Mouse (Mus musculus) kidney, embryonic 16.5 days (tissue): ENCODE results near the gene Wnt6. TPM values are rescaled to one million over a fixed set of nuclear protein-coding genes. Genes with fewer than 3 reads are reported as not detected.

ENCODE experiments used
- ATAC-seq: fragments of 200-750 bp; cut with Nextera tagmentation; 2 replicates; pipeline ENCODE4 v1.8.0; 2017; ENCODE audit warnings: moderate TSS enrichment; ENCODE audit not compliant: low FRiP score, low TSS enrichment
- H3K27ac ChIP-seq: fragments of 300-500 bp; sonication (generic); 2 replicates; pipeline ENCODE4 v1.5.1; 2014; ENCODE audit warnings: low read length
- H3K27me3 ChIP-seq: fragments of 300-500 bp; sonication (generic); 2 replicates; pipeline ENCODE4 v1.6.1; 2014; ENCODE audit warnings: low read length, control low read depth, mixed read lengths; ENCODE audit not compliant: insufficient read depth
- H3K36me3 ChIP-seq: fragments of 300-500 bp; sonication (generic); 2 replicates; pipeline ENCODE4 v1.6.1; 2014; ENCODE audit warnings: low read length, control low read depth, mixed read lengths; ENCODE audit not compliant: insufficient read depth
- H3K4me1 ChIP-seq: fragments of 300-500 bp; sonication (generic); 2 replicates; pipeline ENCODE4 v1.6.1; 2014; ENCODE audit warnings: low read length, control low read depth, mixed read lengths; ENCODE audit not compliant: insufficient read depth
- H3K4me2 ChIP-seq: fragments of 300-500 bp; sonication (generic); replicated peaks from 2 replicates; pipeline ENCODE4 v1.6.1; 2014; ENCODE audit warnings: low read depth, low read length
- H3K4me3 ChIP-seq: fragments of 300-500 bp; sonication (generic); 2 replicates; pipeline ENCODE4 v1.5.1; 2014; ENCODE audit warnings: mild to moderate bottlenecking, low read length
- H3K9ac ChIP-seq: fragments of 300-500 bp; sonication (generic); replicated peaks from 2 replicates; pipeline ENCODE4 v1.6.1; 2014; ENCODE audit warnings: low read length
- H3K9me3 ChIP-seq: fragments of 300-500 bp; sonication (generic); 2 replicates; pipeline ENCODE4 v1.6.1; 2016; ENCODE audit warnings: low read length, control low read depth
- WGBS: fragments of 180-500 bp; shearing (Covaris S2); extraction: QIAGEN DNeasy Blood & Tissue Kit; methylation state at CpG from one replicate; pipeline ENCODE4 v1.1.7; 2014; 5-methylcytosine and 5-hydroxymethylcytosine counted together
- polyA plus RNA-seq: library from polyadenylated mRNA; unstranded; fragments of >200 nt; fragmentation: Nextera tagmentation; extraction: Ambion mirVana; gene quantifications from 2 replicates; pipeline ENCODE4 v1.2.1, GENCODE M21; 2015

Wnt6 gene
- polyA plus RNA-seq, 1 experiment from 2014 or later = 2.5 TPM

- 50% methylated on average over 7 of the region's 7 CpGs for WGBS
- Histone ChIP-seq H3K36me3 (no peaks in the 10 kb centered on the region), H3K27me3 (no peaks in the 10 kb centered on the region), H3K9me3 (no peaks in the 10 kb centered on the region), H3K27ac (no peak overlapping the region), H3K4me3 (no peak overlapping the region), H3K4me1 (peaks cover 2% of the 10 kb centered on the region), H3K4me2 (peak overlapping the region; percentile 51; the same call in 1 of the 2 replicates), H3K9ac (no peak overlapping the region)
- peak; percentile 79 for ATAC-seq
These were observed 22.4 kb upstream of the Wnt6 start for GRCm38 (mm10) chr1:74749301-74749700.

- Histone ChIP-seq H3K4me3 (no peak overlapping the region), H3K27ac (no peak overlapping the region), H3K4me2 (no peak overlapping the region), H3K4me1 (peaks cover 7% of the 10 kb centered on the region), H3K36me3 (no peaks in the 10 kb centered on the region), H3K9me3 (no peaks in the 10 kb centered on the region), H3K9ac (no peak overlapping the region), H3K27me3 (no peaks in the 10 kb centered on the region)
- 78% methylated on average over 4 of the region's 4 CpGs for WGBS
- no peak for ATAC-seq
These were observed 21.0 kb upstream of the Wnt6 start for GRCm38 (mm10) chr1:74750683-74751082.

- ATAC-seq = no peak
- 80% methylated on average over 8 of the region's 8 CpGs for WGBS
These were observed 19.5 kb upstream of the Wnt6 start for GRCm38 (mm10) chr1:74752150-74752549.

GRCm38 (mm10) chr1:74752833-74753232 lies 18.9 kb upstream of the Wnt6 start:
- no peak overlapping the region for H3K4me2 ChIP-seq
- H3K9me3 ChIP-seq = no peaks in the 10 kb centered on the region
- H3K4me3 ChIP-seq = no peak overlapping the region
- ATAC-seq = no peak
- H3K9ac ChIP-seq = no peak overlapping the region
- H3K4me1 ChIP-seq = peaks cover 7% of the 10 kb centered on the region
- WGBS = 93% methylated on average over 3 of the region's 3 CpGs
- no peak overlapping the region for H3K27ac ChIP-seq
- H3K27me3 ChIP-seq = no peaks in the 10 kb centered on the region
- no peaks in the 10 kb centered on the region for H3K36me3 ChIP-seq

More at GRCm38 (mm10) chr1:74752150-74752549, 19.5 kb upstream of the Wnt6 start:
- H3K4me2 ChIP-seq = no peak overlapping the region
- no peak overlapping the region for H3K27ac ChIP-seq
- no peak overlapping the region for H3K9ac ChIP-seq
- no peak overlapping the region for H3K4me3 ChIP-seq
- H3K36me3 ChIP-seq = no peaks in the 10 kb centered on the region
- H3K4me1 ChIP-seq = peaks cover 7% of the 10 kb centered on the region
- H3K9me3 ChIP-seq = no peaks in the 10 kb centered on the region
- H3K27me3 ChIP-seq = no peaks in the 10 kb centered on the region

- ATAC-seq = no peak
These were observed 18.3 kb upstream of the Wnt6 start for GRCm38 (mm10) chr1:74753266-74753974.

GRCm38 (mm10) chr1:74754175-74754785 lies 17.4 kb upstream of the Wnt6 start:
- Histone ChIP-seq H3K4me2 (no peak overlapping the region), H3K4me1 (peaks cover 7% of the 10 kb centered on the region), H3K9ac (no peak overlapping the region), H3K27ac (no peak overlapping the region), H3K9me3 (no peaks in the 10 kb centered on the region), H3K27me3 (no peaks in the 10 kb centered on the region), H3K36me3 (no peaks in the 10 kb centered on the region), H3K4me3 (no peak overlapping the region)
- ATAC-seq = 0 out of 2 replicates have a peak, but pooled peaks have one; percentile 34
- 37% methylated on average over 5 of the region's 5 CpGs for WGBS

More at GRCm38 (mm10) chr1:74753266-74753974, 18.3 kb upstream of the Wnt6 start:
- H3K9me3 ChIP-seq = no peaks in the 10 kb centered on the region
- no peak overlapping the region for H3K9ac ChIP-seq
- no peak overlapping the region for H3K4me3 ChIP-seq
- WGBS = 71% methylated on average over 8 of the region's 8 CpGs
- no peak overlapping the region for H3K4me2 ChIP-seq
- no peaks in the 10 kb centered on the region for H3K36me3 ChIP-seq
- no peak overlapping the region for H3K27ac ChIP-seq
- peaks cover 7% of the 10 kb centered on the region for H3K4me1 ChIP-seq
- no peaks in the 10 kb centered on the region for H3K27me3 ChIP-seq

- 26% methylated on average over 4 of the region's 4 CpGs for WGBS
These were observed 11.9 kb upstream of the Wnt6 start for GRCm38 (mm10) chr1:74759773-74760172.

GRCm38 (mm10) chr1:74763081-74763480 lies 8.6 kb upstream of the Wnt6 start:
- H3K27me3 ChIP-seq = peaks cover 16% of the 10 kb centered on the region; the same call in 1 of the 2 replicates
- ATAC-seq = no peak
- no peaks in the 10 kb centered on the region for H3K9me3 ChIP-seq
- no peaks in the 10 kb centered on the region for H3K4me1 ChIP-seq
- no peak overlapping the region for H3K4me3 ChIP-seq
- H3K9ac ChIP-seq = no peak overlapping the region
- no peak overlapping the region for H3K4me2 ChIP-seq
- H3K36me3 ChIP-seq = no peaks in the 10 kb centered on the region
- no peak overlapping the region for H3K27ac ChIP-seq
- WGBS = 1% methylated on average over 6 of the region's 6 CpGs

More at GRCm38 (mm10) chr1:74759773-74760172, 11.9 kb upstream of the Wnt6 start:
- H3K9me3 ChIP-seq = no peaks in the 10 kb centered on the region
- H3K36me3 ChIP-seq = no peaks in the 10 kb centered on the region
- no peak for ATAC-seq
- no peak overlapping the region for H3K4me3 ChIP-seq
- no peak overlapping the region for H3K27ac ChIP-seq
- H3K27me3 ChIP-seq = peaks cover 9% of the 10 kb centered on the region; the same call in 1 of the 2 replicates
- no peak overlapping the region for H3K9ac ChIP-seq
- no peak overlapping the region for H3K4me2 ChIP-seq
- H3K4me1 ChIP-seq = no peaks in the 10 kb centered on the region; the same call in 1 of the 2 replicates

- Histone ChIP-seq H3K27ac (no peak overlapping the region), H3K4me1 (peaks cover 26% of the 10 kb centered on the region), H3K4me2 (peak overlapping the region; percentile 92), H3K9me3 (no peaks in the 10 kb centered on the region), H3K27me3 (peaks cover 64% of the 10 kb centered on the region), H3K36me3 (no peaks in the 10 kb centered on the region), H3K4me3 (peak overlapping the region; percentile 54), H3K9ac (peak overlapping the region; percentile 51; the same call in 1 of the 2 replicates)
- no peak for ATAC-seq
- WGBS = 3% methylated on average over 35 of the region's 35 CpGs
These were observed 795 bp upstream of the Wnt6 start for GRCm38 (mm10) chr1:74770727-74771466.
